25 mouse cellular contexts compared by ENCODE assay signal in the genomic region with DNA sequence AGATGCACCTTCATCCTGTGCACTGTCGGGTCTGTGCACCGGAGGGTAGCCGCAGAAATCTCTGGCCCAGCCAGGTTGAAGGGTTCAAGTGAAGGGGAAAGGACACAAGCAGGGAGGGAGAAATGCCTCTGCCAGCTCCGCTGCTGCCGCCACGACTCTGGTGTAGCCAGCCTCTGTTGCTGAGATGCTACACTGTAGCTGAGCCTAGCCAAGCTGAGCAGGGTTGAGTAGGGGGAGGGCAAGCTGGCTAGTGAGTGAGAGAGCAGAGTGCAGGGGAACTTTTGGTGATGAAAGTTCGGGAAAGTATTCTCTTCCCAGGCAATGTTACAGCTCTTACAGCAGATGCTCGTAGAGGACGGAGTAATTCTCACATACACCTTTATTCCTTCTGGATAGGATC.
DNase-seq lines count a peak whose midpoint lies in the region; ATAC-seq and TF ChIP-seq lines count a peak whose summit lies in the region.
"Had no signal": no experiment of that assay in that cellular context is flagged by ENCODE, and none has a peak within 500 bp of the region (broad histone marks: within the 10 kb centered on the region; RNA-seq: fewer than 3 reads in every experiment).

No protein-coding gene starts in this region.

- no peak overlapping the region for H3K4me2 ChIP-seq in forebrain, embryonic 11.5 days (ENCODE audit: low read depth, low read length, severe bottlenecking)
- H3K4me2 ChIP-seq in forebrain, embryonic 14.5 days (ENCODE audit: low read length) = no peak overlapping the region
- H3K4me2 ChIP-seq: embryonic facial prominence, embryonic 13.5 days; forebrain, embryonic 13.5 days; heart, embryonic 11.5 days; hindbrain, embryonic 15.5 days; intestine, embryonic 15.5 days had no signal

- DNase-seq in cerebellum, adult 2 months = no peak
- DNase-seq in forebrain, embryonic 11.5 days (ENCODE audit: low spot score) = peak; percentile 30
- no peak for DNase-seq in forebrain, embryonic 14.5 days (ENCODE audit: low spot score)
- DNase-seq in layer of hippocampus, adult 2 months (ENCODE audit: low spot score in 2 of 2) = no peak
- DNase-seq in layer of hippocampus, postnatal 10 days (ENCODE audit: low spot score in 2 of 2) = no peak
- DNase-seq in testis, postnatal 14 days (ENCODE audit: low spot score) = peak; percentile 55
- DNase-seq in testis, postnatal 10 days (ENCODE audit: low spot score) = no peak
- DNase-seq: adrenal gland, adult 8-10 months; adrenal gland, postnatal 25 days; cerebellum, adult 9-10 months; cerebellum, postnatal 36 days; embryo, embryonic 11 days; forebrain, postnatal 0 days; gastrocnemius, adult 2 months; gastrocnemius, postnatal 14 days; heart, adult 11 months had no signal

- no peaks in the 10 kb centered on the region for H3K27me3 ChIP-seq in cerebellum, adult 2 months (ENCODE audit: control insufficient read depth, insufficient read depth, low read length)
- H3K27me3 ChIP-seq in forebrain, embryonic 11.5 days (ENCODE audit: control insufficient read depth, insufficient read depth, low read length) = no peaks in the 10 kb centered on the region
- no peaks in the 10 kb centered on the region for H3K27me3 ChIP-seq in forebrain, embryonic 14.5 days (replicated peaks; ENCODE audit: control insufficient read depth, insufficient read depth, low read length)
- H3K27me3 ChIP-seq: embryonic facial prominence, embryonic 13.5 days; forebrain, embryonic 13.5 days; hindbrain, embryonic 15.5 days; intestine, embryonic 15.5 days had no signal

- WGBS in cerebellum, adult 2 months = 42% methylated on average over 9 of the region's 9 CpGs
- WGBS in forebrain, embryonic 11.5 days = 82% methylated on average over 9 of the region's 9 CpGs
- WGBS in forebrain, embryonic 14.5 days = 78% methylated on average over 9 of the region's 9 CpGs

- peak; percentile 27; the same call in 1 of the 2 replicates for ATAC-seq in cerebellum, adult (ENCODE audit: insufficient number of reproducible peaks, low FRiP score, low TSS enrichment)
- ATAC-seq in forebrain, embryonic 11.5 days (replicated peaks; ENCODE audit: low FRiP score) = no peak
- no peak for ATAC-seq in forebrain, embryonic 14.5 days
- ATAC-seq: activated CD4-positive, CD25-positive, alpha-beta regulatory T cell, adult 4 months; forebrain, embryonic 13.5 days; forebrain, postnatal 0 days; intestine, embryonic 15.5 days had no signal

- no peaks in the 10 kb centered on the region for H3K36me3 ChIP-seq in forebrain, embryonic 11.5 days (ENCODE audit: control insufficient read depth, insufficient read depth, low read length)
- no peaks in the 10 kb centered on the region for H3K36me3 ChIP-seq in forebrain, embryonic 14.5 days (ENCODE audit: control insufficient read depth, insufficient read depth, low read length)
- H3K36me3 ChIP-seq: hindbrain, embryonic 15.5 days; intestine, embryonic 15.5 days had no signal

- H3K4me3 ChIP-seq in cerebellum, adult 2 months (replicated peaks; ENCODE audit: insufficient read depth, low read depth, low read length) = no peak overlapping the region
- no peak overlapping the region for H3K4me3 ChIP-seq in forebrain, embryonic 11.5 days (ENCODE audit: low read depth, low read length)
- H3K4me3 ChIP-seq in forebrain, embryonic 14.5 days (ENCODE audit: low read depth, low read length) = no peak overlapping the region
- H3K4me3 ChIP-seq in layer of hippocampus, adult 2 months = no peak overlapping the region
- H3K4me3 ChIP-seq: embryonic facial prominence, embryonic 10.5 days; embryonic facial prominence, embryonic 13.5 days; erythroblast, embryonic 14.5 days; forebrain, embryonic 13.5 days; gastrocnemius, adult 2 months; hindbrain, embryonic 15.5 days; intestine, embryonic 15.5 days had no signal

- no peak for TF ChIP-seq CTCF in cerebellum, adult 2 months (IDR thresholded peaks at IDR 0.05; ENCODE audit: borderline replicate concordance, insufficient read depth, low read depth, low read length)
- TF ChIP-seq CTCF in layer of hippocampus, adult 2 months (conservative IDR thresholded peaks at IDR 0.05) = no peak

- H3K27ac ChIP-seq in cerebellum, adult 2 months (ENCODE audit: insufficient read depth, low read length) = no peak overlapping the region
- H3K27ac ChIP-seq in forebrain, embryonic 11.5 days (ENCODE audit: low read depth, low read length) = no peak overlapping the region
- no peak overlapping the region for H3K27ac ChIP-seq in forebrain, embryonic 14.5 days (ENCODE audit: low read depth, low read length)
- peak overlapping the region; percentile 37; the same call in 1 of the 2 replicates for H3K27ac ChIP-seq in layer of hippocampus, adult 2 months
- H3K27ac ChIP-seq: embryonic facial prominence, embryonic 10.5 days; embryonic facial prominence, embryonic 13.5 days; forebrain, embryonic 13.5 days; gastrocnemius, adult 2 months; hindbrain, embryonic 15.5 days; intestine, embryonic 15.5 days had no signal

- no peak for TF ChIP-seq POLR2A in cerebellum, adult 2 months (IDR thresholded peaks at IDR 0.05; ENCODE audit: borderline replicate concordance, insufficient read depth, low read length)

- H3K9ac ChIP-seq in forebrain, embryonic 11.5 days (ENCODE audit: low read length) = no peak overlapping the region
- no peak overlapping the region for H3K9ac ChIP-seq in forebrain, embryonic 14.5 days (ENCODE audit: low read length)
- H3K9ac ChIP-seq: embryonic facial prominence, embryonic 13.5 days; forebrain, embryonic 13.5 days; forebrain, postnatal 0 days; hindbrain, embryonic 15.5 days; intestine, embryonic 15.5 days had no signal

- H3K4me1 ChIP-seq in cerebellum, adult 2 months (ENCODE audit: control insufficient read depth, insufficient read depth, low read length) = peaks cover 14% of the 10 kb centered on the region
- H3K4me1 ChIP-seq in forebrain, embryonic 11.5 days (replicated peaks; ENCODE audit: control insufficient read depth, insufficient read depth, low read length) = no peaks in the 10 kb centered on the region
- H3K4me1 ChIP-seq in forebrain, embryonic 14.5 days (ENCODE audit: control insufficient read depth, insufficient read depth, low read length) = no peaks in the 10 kb centered on the region

- peaks cover 4% of the 10 kb centered on the region; the same call in 1 of the 2 replicates for H3K9me3 ChIP-seq in forebrain, embryonic 11.5 days (ENCODE audit: control insufficient read depth, low read length)
- H3K9me3 ChIP-seq in forebrain, embryonic 14.5 days (replicated peaks; ENCODE audit: control insufficient read depth, low read length) = no peaks in the 10 kb centered on the region; the same call in 1 of the 2 replicates
- H3K9me3 ChIP-seq: intestine, embryonic 15.5 days had no signal

Comparison
In these comparisons a context has a peak if more than half of its experiments do, and no peak if none do; other contexts are left out.
1. DNase-seq: peak in forebrain, embryonic 11.5 days (single experiment) and testis, postnatal 14 days (single experiment); none in cerebellum, adult 2 months (0 of 2), forebrain, embryonic 14.5 days (single experiment), layer of hippocampus, adult 2 months (0 of 2), layer of hippocampus, postnatal 10 days (0 of 2) and testis, postnatal 10 days (single experiment).